Mouse (Mus musculus) heart, embryonic 14.5 days (tissue): ENCODE results near the gene Wasf3. TPM values are rescaled to one million over a fixed set of nuclear protein-coding genes. Genes with fewer than 3 reads are reported as not detected.

ENCODE experiments used
- ATAC-seq: fragments of 200-750 bp; cut with Nextera tagmentation; 2 replicates; pipeline ENCODE4 v1.8.0; 2017; ENCODE audit warnings: low read depth, moderate TSS enrichment; ENCODE audit not compliant: insufficient number of reproducible peaks, insufficient read depth, low FRiP score
- H3K27ac ChIP-seq, 2 experiments: fragments of 200-500 bp in 1 of 2; fragments of 300-500 bp in 1 of 2; sonication (generic) in 1 of 2; replicated peaks in 1 of 2; 2 replicates each; pipeline ENCODE4 v1.5.1; 2012 to 2014; ENCODE audit warnings: low read depth in 2 of 2, low read length in 2 of 2, control low read depth in 1 of 2, mild to moderate bottlenecking in 1 of 2, mixed read lengths in 1 of 2; ENCODE audit not compliant: control insufficient read depth in 1 of 2, insufficient read depth in 1 of 2
- H3K27me3 ChIP-seq: fragments of 300-500 bp; sonication (generic); 2 replicates; pipeline ENCODE4 v1.6.1; 2014; ENCODE audit warnings: mild to moderate bottlenecking, low read length, control low read depth; ENCODE audit not compliant: control insufficient read depth, insufficient read depth
- H3K36me3 ChIP-seq: fragments of 300-500 bp; sonication (generic); 2 replicates; pipeline ENCODE4 v1.6.1; 2014; ENCODE audit warnings: mild to moderate bottlenecking, control low read depth, low read length, mixed read lengths; ENCODE audit not compliant: control insufficient read depth, insufficient read depth
- H3K4me1 ChIP-seq, 2 experiments: fragments of 200-500 bp in 1 of 2; fragments of 300-500 bp in 1 of 2; sonication (generic) in 1 of 2; 2 replicates each; pipeline ENCODE4 v1.6.1; 2012 to 2014; ENCODE audit warnings: low read length in 2 of 2, control low read depth in 1 of 2, mixed read lengths in 1 of 2; ENCODE audit not compliant: control insufficient read depth in 2 of 2, insufficient read depth in 2 of 2
- H3K4me2 ChIP-seq: fragments of 300-500 bp; sonication (generic); 2 replicates; pipeline ENCODE4 v1.6.1; 2014; ENCODE audit warnings: mild to moderate bottlenecking, low read length
- H3K4me3 ChIP-seq, 2 experiments: fragments of 200-500 bp in 1 of 2; fragments of 300-500 bp in 1 of 2; sonication (generic) in 1 of 2; 2 replicates each; pipeline ENCODE4 v1.5.1; 2012 to 2014; ENCODE audit warnings: low read length in 2 of 2, mild to moderate bottlenecking in 2 of 2, control low read depth in 1 of 2, low read depth in 1 of 2, moderate library complexity in 1 of 2; ENCODE audit not compliant: control insufficient read depth in 1 of 2, insufficient read depth in 1 of 2
- H3K9ac ChIP-seq: fragments of 300-500 bp; sonication (generic); 2 replicates; pipeline ENCODE4 v1.6.1; 2014; ENCODE audit warnings: mild to moderate bottlenecking, low read length
- H3K9me3 ChIP-seq: fragments of 300-500 bp; sonication (generic); 2 replicates; pipeline ENCODE4 v1.6.1; 2016; ENCODE audit warnings: low read length, control low read depth; ENCODE audit not compliant: control insufficient read depth
- WGBS: fragments of 180-500 bp; shearing (Covaris S2); extraction: QIAGEN DNeasy Blood & Tissue Kit; methylation state at CpG from one replicate; pipeline ENCODE4 v1.1.7; 2014; 5-methylcytosine and 5-hydroxymethylcytosine counted together
- polyA plus RNA-seq: library from polyadenylated mRNA; unstranded; fragments of >200 nt; fragmentation: Nextera tagmentation; extraction: Ambion mirVana; gene quantifications from 2 replicates; pipeline ENCODE4 v1.2.1, GENCODE M21; 2014

Wasf3 gene
- polyA plus RNA-seq, 1 experiment from 2014 or later, result 0.24 TPM

GRCm38 (mm10) chr5:146442767-146443166 lies 58.0 kb downstream of the Wasf3 start:
- H3K9ac ChIP-seq, result no peak overlapping the region
- H3K4me1 ChIP-seq, result no peaks in the 10 kb centered on the region
- no peaks in the 10 kb centered on the region for H3K9me3 ChIP-seq
- WGBS, result 66% methylated on average over 2 of the region's 2 CpGs
- ATAC-seq, result no peak
- H3K4me2 ChIP-seq, result no peak overlapping the region
- no peaks in the 10 kb centered on the region for H3K27me3 ChIP-seq
- H3K4me3 ChIP-seq, result no peak overlapping the region
- no peaks in the 10 kb centered on the region for H3K36me3 ChIP-seq
- H3K27ac ChIP-seq, result no peak overlapping the region

- no peak overlapping the region for H3K27ac ChIP-seq
- WGBS, result 65% methylated on average over 2 of the region's 2 CpGs
- H3K4me1 ChIP-seq, result no peaks in the 10 kb centered on the region
- no peaks in the 10 kb centered on the region for H3K27me3 ChIP-seq
- H3K9me3 ChIP-seq, result no peaks in the 10 kb centered on the region
- H3K36me3 ChIP-seq, result no peaks in the 10 kb centered on the region
- H3K4me2 ChIP-seq, result no peak overlapping the region
- no peak overlapping the region for H3K4me3 ChIP-seq
- no peak overlapping the region for H3K9ac ChIP-seq
- no peak for ATAC-seq
These were observed 61.8 kb downstream of the Wasf3 start for GRCm38 (mm10) chr5:146446633-146447032.

GRCm38 (mm10) chr5:146451592-146452254 lies 66.9 kb downstream of the Wasf3 start:
- no peaks in the 10 kb centered on the region for H3K9me3 ChIP-seq
- H3K4me2 ChIP-seq, result no peak overlapping the region
- H3K27me3 ChIP-seq, result no peaks in the 10 kb centered on the region
- no peak for ATAC-seq
- H3K4me1 ChIP-seq, result no peaks in the 10 kb centered on the region
- H3K4me3 ChIP-seq, result no peak overlapping the region
- WGBS, result 73% methylated on average over 11 of the region's 11 CpGs
- no peak overlapping the region for H3K9ac ChIP-seq
- no peak overlapping the region for H3K27ac ChIP-seq
- H3K36me3 ChIP-seq, result no peaks in the 10 kb centered on the region

- Histone ChIP-seq H3K4me1 (no peaks in the 10 kb centered on the region), H3K36me3 (no peaks in the 10 kb centered on the region), H3K9ac (no peak overlapping the region), H3K9me3 (no peaks in the 10 kb centered on the region), H3K27ac (no peak overlapping the region), H3K4me2 (no peak overlapping the region), H3K27me3 (no peaks in the 10 kb centered on the region), H3K4me3 (no peak overlapping the region)
- 83% methylated on average over 6 of the region's 6 CpGs for WGBS
- ATAC-seq, result no peak
These were observed 68.8 kb downstream of the Wasf3 start for GRCm38 (mm10) chr5:146453556-146453955.

GRCm38 (mm10) chr5:146461612-146462011 lies 76.8 kb downstream of the Wasf3 start:
- ATAC-seq, result no peak
- Histone ChIP-seq H3K4me1 (no peaks in the 10 kb centered on the region), H3K27ac (no peak overlapping the region), H3K4me3 (no peak overlapping the region), H3K9ac (no peak overlapping the region), H3K36me3 (no peaks in the 10 kb centered on the region), H3K9me3 (no peaks in the 10 kb centered on the region), H3K27me3 (no peaks in the 10 kb centered on the region), H3K4me2 (no peak overlapping the region)
- 69% methylated on average over 8 of the region's 8 CpGs for WGBS

- Histone ChIP-seq H3K4me2 (no peak overlapping the region), H3K9ac (no peak overlapping the region), H3K9me3 (no peaks in the 10 kb centered on the region), H3K36me3 (no peaks in the 10 kb centered on the region), H3K27me3 (no peaks in the 10 kb centered on the region), H3K4me3 (no peak overlapping the region), H3K27ac (no peak overlapping the region), H3K4me1 (no peaks in the 10 kb centered on the region)
- ATAC-seq, result no peak
- 90% methylated on average over 19 of the region's 19 CpGs for WGBS
These were observed 81.9 kb downstream of the Wasf3 start for GRCm38 (mm10) chr5:146466663-146467062.

- Histone ChIP-seq H3K27me3 (no peaks in the 10 kb centered on the region), H3K4me1 (no peaks in the 10 kb centered on the region), H3K9me3 (no peaks in the 10 kb centered on the region), H3K4me3 (no peak overlapping the region), H3K9ac (no peak overlapping the region), H3K4me2 (no peak overlapping the region), H3K36me3 (no peaks in the 10 kb centered on the region), H3K27ac (no peak overlapping the region)
- WGBS, result 86% methylated on average over 9 of the region's 9 CpGs
- no peak for ATAC-seq
These were observed 83.5 kb downstream of the Wasf3 start for GRCm38 (mm10) chr5:146468311-146468710.

- Histone ChIP-seq H3K4me3 (no peak overlapping the region), H3K36me3 (no peaks in the 10 kb centered on the region), H3K27me3 (no peaks in the 10 kb centered on the region), H3K4me1 (no peaks in the 10 kb centered on the region), H3K4me2 (no peak overlapping the region), H3K9me3 (no peaks in the 10 kb centered on the region), H3K9ac (no peak overlapping the region), H3K27ac (no peak overlapping the region)
- 92% methylated on average over 9 of the region's 9 CpGs for WGBS
- no peak for ATAC-seq
These were observed 86.0 kb downstream of the Wasf3 start for GRCm38 (mm10) chr5:146470821-146471220.
